Mouse (Mus musculus) liver, embryonic 14.5 days (tissue): ENCODE results near the gene Ptprj. TPM values are rescaled to one million over a fixed set of nuclear protein-coding genes. Genes with fewer than 3 reads are reported as not detected.

Source experiments
- ATAC-seq: fragments of 200-750 bp; cut with Nextera tagmentation; 2 replicates; pipeline ENCODE4 v1.8.0; 2017; ENCODE audit warnings: moderate number of reproducible peaks, mild to moderate bottlenecking, moderate library complexity; ENCODE audit not compliant: insufficient read depth
- DNase-seq, 3 experiments: peaks; one replicate each; pipeline ENCODE4 v3.0.0-alpha.2; 2012 to 2013; ENCODE audit warnings: low read depth in 3 of 3, low spot score in 3 of 3
- H3K27ac ChIP-seq: fragments of 300-500 bp; sonication (generic); 2 replicates; pipeline ENCODE4 v1.5.1; 2014; ENCODE audit warnings: moderate library complexity, mild to moderate bottlenecking, control low read depth, inconsistent platforms
- H3K27me3 ChIP-seq: fragments of 300-500 bp; sonication (generic); 2 replicates; pipeline ENCODE4 v1.6.1; 2014; ENCODE audit warnings: mild to moderate bottlenecking, low read length, moderate library complexity; ENCODE audit not compliant: control insufficient read depth, insufficient read depth
- H3K36me3 ChIP-seq: fragments of 300-500 bp; sonication (generic); replicated peaks from 2 replicates; pipeline ENCODE4 v1.6.1; 2014; ENCODE audit warnings: low read depth; ENCODE audit not compliant: control insufficient read depth, insufficient read depth
- H3K4me1 ChIP-seq, 2 experiments: fragments of 200-500 bp in 1 of 2; fragments of 300-500 bp in 1 of 2; sonication (generic) in 1 of 2; replicated peaks; 2 replicates each; pipeline ENCODE4 v1.6.1; 2012 to 2014; ENCODE audit warnings: antibody characterized with exemption in 1 of 2, inconsistent platforms in 1 of 2, low read length in 1 of 2; ENCODE audit not compliant: control insufficient read depth in 2 of 2, insufficient read depth in 2 of 2
- H3K4me2 ChIP-seq: fragments of 300-500 bp; sonication (generic); 2 replicates; pipeline ENCODE4 v1.6.1; 2014; ENCODE audit warnings: low read depth, mild to moderate bottlenecking, control low read depth, moderate library complexity
- H3K4me3 ChIP-seq, 2 experiments: fragments of 200-500 bp in 1 of 2; fragments of 300-500 bp in 1 of 2; sonication (generic) in 1 of 2; 2 replicates each; pipeline ENCODE4 v1.5.1; 2012 to 2014; ENCODE audit warnings: low read depth in 2 of 2, low read length in 2 of 2, mild to moderate bottlenecking in 2 of 2, control low read depth in 1 of 2, inconsistent platforms in 1 of 2, moderate library complexity in 1 of 2; ENCODE audit not compliant: insufficient read depth in 1 of 2
- H3K9ac ChIP-seq: fragments of 300-500 bp; sonication (generic); replicated peaks from 2 replicates; pipeline ENCODE4 v1.6.1; 2014; ENCODE audit warnings: mild to moderate bottlenecking, control low read depth, moderate library complexity
- H3K9me3 ChIP-seq: fragments of 300-500 bp; sonication (generic); 2 replicates; pipeline ENCODE4 v1.6.1; 2016; ENCODE audit warnings: low read length, mixed read lengths; ENCODE audit not compliant: control insufficient read depth
- CTCF ChIP-seq: IDR thresholded peaks from 2 replicates; pipeline ENCODE4 v1.5.1; 2016; ENCODE audit warnings: antibody characterized with exemption, low read depth, control low read depth
- EP300 ChIP-seq: IDR thresholded peaks from 2 replicates; pipeline ENCODE4 v1.6.1; 2016; ENCODE audit warnings: antibody characterized with exemption, low read depth
- WGBS: fragments of 180-500 bp; shearing (Covaris S2); extraction: QIAGEN DNeasy Blood & Tissue Kit; methylation state at CpG from one replicate; pipeline ENCODE4 v1.1.7; 2014; ENCODE audit not compliant: insufficient replicate concordance; 5-methylcytosine and 5-hydroxymethylcytosine counted together
- polyA plus RNA-seq, 2 experiments: library from polyadenylated mRNA; depleted of rRNA in 1 of 2; stranded (reverse) in 1 of 2; unstranded in 1 of 2; fragments of >200 nt; fragmentation: Nextera tagmentation in 1 of 2; extraction: Ambion mirVana in 1 of 2; gene quantifications; 2 replicates each; pipeline versions ENCODE4 v1.2.1 to v1.2.3; 2012 to 2014

The Ptprj gene
- polyA plus RNA-seq, 2 experiments = 2.6 to 2.7 TPM

DNA sequence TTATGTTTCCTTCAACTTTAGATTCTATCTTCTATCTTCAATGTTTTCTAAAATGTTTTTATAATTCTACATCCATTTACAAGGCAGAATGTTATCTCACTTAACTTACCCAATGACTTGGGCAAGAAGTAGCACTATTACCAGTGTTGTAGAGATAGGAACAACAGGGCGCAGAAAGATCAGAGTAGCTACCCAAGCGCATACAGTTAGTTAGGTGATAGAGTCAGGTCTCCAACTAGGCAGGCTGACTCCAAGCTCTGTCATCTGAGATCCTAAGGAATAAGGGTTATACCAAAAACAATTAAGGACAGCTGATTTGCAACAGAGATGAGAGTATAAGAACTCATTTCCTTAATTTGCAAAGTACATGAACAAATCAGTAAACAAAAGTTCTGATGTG is 9.6 kb downstream of the Ptprj start:
- TF ChIP-seq EP300 = no peak
- TF ChIP-seq CTCF = no peak
- ATAC-seq (no peak), DNase-seq (no peak)
- Histone ChIP-seq H3K27me3 (no peaks in the 10 kb centered on the region), H3K4me2 (no peak overlapping the region), H3K4me3 (no peak overlapping the region), H3K9me3 (no peaks in the 10 kb centered on the region), H3K9ac (no peak overlapping the region), H3K36me3 (no peaks in the 10 kb centered on the region), H3K4me1 (peaks cover 24 to 42% of the 10 kb centered on the region in 2 experiments), H3K27ac (no peak overlapping the region)
- 45% methylated on average over 2 of the region's 2 CpGs for WGBS

DNA sequence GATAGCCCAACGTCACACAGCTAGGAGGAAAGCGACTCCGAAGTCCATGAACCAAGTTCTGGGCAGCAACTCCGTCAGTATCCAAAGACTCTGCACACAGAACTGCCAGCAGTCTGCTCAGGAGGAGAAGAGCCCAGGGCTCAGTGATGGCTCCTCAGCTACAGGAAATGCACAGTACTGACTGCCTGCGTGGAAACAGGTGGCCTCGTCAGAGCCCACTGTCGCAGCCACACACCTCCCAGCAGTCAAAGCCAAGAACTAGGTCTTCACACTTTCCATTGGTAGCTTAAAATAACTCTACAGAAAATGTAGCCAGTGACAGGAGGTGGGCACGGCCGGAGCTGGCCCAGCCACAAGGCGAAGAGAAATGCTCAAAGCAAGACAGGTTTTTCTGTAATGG is 10.2 kb downstream of the Ptprj start:
- Histone ChIP-seq H3K4me1 (peaks cover 24 to 43% of the 10 kb centered on the region in 2 experiments), H3K9me3 (no peaks in the 10 kb centered on the region), H3K27ac (no peak overlapping the region), H3K4me2 (no peak overlapping the region), H3K4me3 (no peak overlapping the region), H3K9ac (no peak overlapping the region), H3K36me3 (no peaks in the 10 kb centered on the region), H3K27me3 (no peaks in the 10 kb centered on the region)
- no peak for TF ChIP-seq EP300
- no peak for TF ChIP-seq CTCF
- DNase-seq (no peak), ATAC-seq (no peak)
- 54% methylated on average over 10 of the region's 10 CpGs for whole genome bisulfite sequencing

DNA sequence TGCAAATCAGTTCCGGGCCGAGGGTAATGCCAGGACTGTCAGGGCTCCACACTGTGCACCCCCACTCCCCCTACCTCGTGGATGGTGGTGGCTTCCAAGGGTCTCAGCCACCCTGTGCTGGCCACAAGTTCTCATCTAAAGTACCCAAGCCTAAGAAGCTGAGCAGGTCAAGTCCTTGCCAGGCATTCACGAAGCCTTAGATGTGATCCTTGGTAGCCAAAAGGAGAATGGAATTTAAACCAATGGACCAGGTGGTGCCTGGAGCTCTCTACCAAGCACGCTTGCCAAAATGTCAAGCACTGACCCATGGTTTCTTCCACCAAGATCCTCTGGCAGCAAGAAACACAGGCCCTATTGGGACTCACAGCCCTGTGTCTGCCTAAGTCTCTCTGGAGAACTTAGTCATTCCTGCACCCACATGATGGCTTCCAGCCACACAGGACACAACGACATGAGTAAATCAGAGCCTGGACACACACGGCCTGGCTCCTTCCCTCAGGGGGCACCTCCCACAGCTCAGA is 11.4 kb downstream of the Ptprj start:
- Histone ChIP-seq H3K4me3 (no peak overlapping the region), H3K36me3 (no peaks in the 10 kb centered on the region), H3K4me2 (no peak overlapping the region), H3K27ac (no peak overlapping the region), H3K4me1 (peaks cover 27 to 43% of the 10 kb centered on the region in 2 experiments), H3K9me3 (no peaks in the 10 kb centered on the region), H3K27me3 (no peaks in the 10 kb centered on the region), H3K9ac (no peak overlapping the region)
- ATAC-seq (no peak), DNase-seq (no peak)
- WGBS = 78% methylated on average over 7 of the region's 7 CpGs
- TF ChIP-seq EP300 (no peak), CTCF (no peak)

DNA sequence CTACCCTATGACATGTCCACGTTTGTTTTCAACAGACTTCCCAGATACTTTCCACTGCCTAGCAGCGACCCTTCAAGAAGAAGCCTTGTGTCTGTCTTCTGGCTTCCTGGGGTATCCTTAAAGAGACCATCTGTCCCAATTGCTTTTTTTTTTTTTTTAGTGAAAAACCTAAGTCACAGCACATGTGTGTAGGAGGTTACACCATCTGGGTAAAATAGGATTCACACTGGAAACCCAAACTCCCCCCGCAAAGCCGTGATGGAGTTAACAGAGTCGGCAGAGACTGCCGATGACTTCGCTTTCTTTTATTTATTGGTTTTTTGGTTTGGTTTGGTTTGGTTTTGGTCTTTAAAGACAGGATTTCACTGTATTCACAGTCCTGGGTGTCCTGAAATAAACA is 12.4 kb downstream of the Ptprj start:
- 83% methylated on average over 7 of the region's 7 CpGs for WGBS
- no peaks in the 10 kb centered on the region for H3K36me3 ChIP-seq
- H3K27ac ChIP-seq = no peak overlapping the region

DNA sequence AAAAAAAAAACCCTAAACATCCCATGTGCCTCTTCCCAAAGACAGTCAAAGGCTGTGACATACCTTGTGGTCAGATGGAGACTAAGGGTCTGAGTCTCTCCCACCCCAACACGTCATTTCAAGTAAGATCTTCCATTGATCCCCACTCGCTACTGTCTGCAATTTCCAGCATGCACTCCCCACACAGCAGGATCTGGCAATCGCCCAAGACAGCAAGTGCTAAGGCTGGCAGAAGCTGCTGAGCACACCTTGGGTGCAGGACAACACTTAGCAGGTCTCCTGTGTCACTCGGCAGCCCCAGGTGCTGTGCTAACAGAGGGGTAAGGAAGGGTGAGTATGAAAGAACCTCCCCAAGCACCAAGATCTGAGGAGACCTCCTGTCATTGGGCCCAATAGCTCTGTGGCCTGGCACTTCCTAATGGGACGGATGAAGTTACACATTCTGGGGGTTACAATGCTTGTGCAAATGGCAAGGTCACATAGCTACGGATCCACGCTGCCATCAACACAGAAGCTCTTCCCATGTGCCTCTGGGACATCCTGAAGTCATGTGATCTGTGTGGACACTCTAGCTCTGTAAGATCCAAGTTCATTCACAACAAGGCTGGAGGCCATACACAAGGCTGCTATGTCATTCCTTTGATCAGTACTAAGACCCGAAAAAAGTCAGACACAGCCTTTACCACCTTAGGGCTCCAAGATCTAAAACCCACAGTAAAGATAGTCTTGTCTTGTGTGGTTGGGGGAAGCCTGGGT is 13.5 kb downstream of the Ptprj start:
- Histone ChIP-seq H3K4me3 (no peak overlapping the region), H3K9me3 (no peaks in the 10 kb centered on the region), H3K36me3 (no peaks in the 10 kb centered on the region), H3K27ac (peak overlapping the region; percentile 82), H3K27me3 (no peaks in the 10 kb centered on the region), H3K9ac (no peak overlapping the region), H3K4me1 (peaks cover 41 to 51% of the 10 kb centered on the region in 2 experiments), H3K4me2 (peak overlapping the region; percentile 50)
- 50% methylated on average over 8 of the region's 8 CpGs for WGBS
- no peak for ATAC-seq
- no peak for TF ChIP-seq CTCF
- TF ChIP-seq EP300 = no peak
- no peak for DNase-seq

More for the DNA sequence above, 12.4 kb downstream of the Ptprj start:
- no peak for DNase-seq
- Histone ChIP-seq H3K27me3 (no peaks in the 10 kb centered on the region), H3K4me3 (no peak overlapping the region), H3K4me2 (no peak overlapping the region), H3K9ac (no peak overlapping the region), H3K9me3 (no peaks in the 10 kb centered on the region), H3K4me1 (peaks cover 33 to 47% of the 10 kb centered on the region in 2 experiments)
- no peak for TF ChIP-seq EP300
- no peak for TF ChIP-seq CTCF
- ATAC-seq = no peak
